Mouse (Mus musculus) gastrocnemius, postnatal 14 days (tissue): ENCODE results near the gene Rab5c. TPM values are rescaled to one million over a fixed set of nuclear protein-coding genes. Genes with fewer than 3 reads are reported as not detected.

ENCODE experiments used
- DNase-seq: peaks from one replicate; pipeline ENCODE4 v3.0.0; 2021; ENCODE audit warnings: mixed read lengths
- intact Hi-C: fragments of 180-260 bp; cut with DNase I; formaldehyde crosslinking; loops from one replicate; pipeline ENCODE4 v1.15.1; 2025; ENCODE audit warnings: low total_unique reads
- total RNA-seq, 2 experiments: library from RNA; stranded (reverse); gene quantifications; 2 replicates each; pipeline ENCODE4 v1.2.3; 2021

Rab5c gene
- total RNA-seq, 2 experiments from 2014 or later, result 49.1 to 49.4 TPM

GRCm38 (mm10) chr11:100727201-100727600 lies 10.8 kb downstream of the Rab5c start:
- intact Hi-C loops, result no loop called here
- DNase-seq, result no peak

GRCm38 (mm10) chr11:100724919-100725512 lies 13.0 kb downstream of the Rab5c start:
- DNase-seq, result no peak
- intact Hi-C loops, result no loop called here

- no peak for DNase-seq
- intact Hi-C loops, result no loop called here
These were observed 15.5 kb downstream of the Rab5c start for GRCm38 (mm10) chr11:100722493-100723028.

- DNase-seq, result no peak
- intact Hi-C loops, result no loop called here
These were observed 16.1 kb downstream of the Rab5c start for GRCm38 (mm10) chr11:100721776-100722492.

- DNase-seq, result no peak
- intact Hi-C loops, result no loop called here
These were observed 16.8 kb downstream of the Rab5c start for GRCm38 (mm10) chr11:100721254-100721653.

GRCm38 (mm10) chr11:100720345-100720744 lies 17.7 kb downstream of the Rab5c start:
- DNase-seq, result no peak
- intact Hi-C loops, result no loop called here

- intact Hi-C loops, result no loop called here
- no peak for DNase-seq
These were observed 18.1 kb downstream of the Rab5c start for GRCm38 (mm10) chr11:100719893-100720292.

GRCm38 (mm10) chr11:100719312-100719711 lies 18.7 kb downstream of the Rab5c start:
- intact Hi-C loops, result no loop called here
- DNase-seq, result no peak

GRCm38 (mm10) chr11:100718866-100719265 lies 19.1 kb downstream of the Rab5c start:
- no peak for DNase-seq
- intact Hi-C loops, result no loop called here

- DNase-seq, result no peak
- intact Hi-C loops, result no loop called here
These were observed 19.6 kb downstream of the Rab5c start for GRCm38 (mm10) chr11:100718462-100718861.

GRCm38 (mm10) chr11:100716649-100717048 lies 21.4 kb downstream of the Rab5c start:
- DNase-seq, result no peak
- intact Hi-C loops, result no loop called here

- DNase-seq, result no peak
These were observed 23.1 kb downstream of the Rab5c start for GRCm38 (mm10) chr11:100714948-100715347.

GRCm38 (mm10) chr11:100714534-100714915 lies 23.5 kb downstream of the Rab5c start:
- peak; percentile 83 for DNase-seq
- intact Hi-C loops, result loop anchor here (2.0 kb wide), 1 partner anchor 46 kb away; no protein-coding TSS in a partner anchor

More at GRCm38 (mm10) chr11:100714948-100715347, 23.1 kb downstream of the Rab5c start:
- intact Hi-C loops, result loop anchor here (2.0 kb wide), 1 partner anchor 46 kb away; no protein-coding TSS in a partner anchor

- peak; percentile 70 for DNase-seq
- intact Hi-C loops, result loop anchor here (2.0 kb wide), 1 partner anchor 47 kb away; no protein-coding TSS in a partner anchor
These were observed 24.1 kb downstream of the Rab5c start, which contains the start of gene Hspb9 for GRCm38 (mm10) chr11:100713735-100714533. Gene Hspb9, plus strand, starts transcription at chr11:100713850.

GRCm38 (mm10) chr11:100713174-100713573 lies 24.8 kb downstream of the Rab5c start:
- no peak for DNase-seq
- intact Hi-C loops, result no loop called here

GRCm38 (mm10) chr11:100711783-100712615 lies 26.0 kb downstream of the Rab5c start, which contains the start of gene Kat2a:
Gene Kat2a, minus strand, starts transcription at chr11:100712465.
- intact Hi-C loops, result no loop called here
- peak; percentile 88 for DNase-seq

GRCm38 (mm10) chr11:100710977-100711376 lies 27.0 kb downstream of the Rab5c start:
- intact Hi-C loops, result no loop called here
- DNase-seq, result no peak

- intact Hi-C loops, result no loop called here
- no peak for DNase-seq
These were observed 27.5 kb downstream of the Rab5c start for GRCm38 (mm10) chr11:100710528-100710927.
